Mouse (Mus musculus) neural tube, embryonic 14.5 days (tissue): ENCODE data around the gene Gm37240. TPM values are rescaled to one million over a fixed set of nuclear protein-coding genes. Genes with fewer than 3 reads are reported as not detected.

ENCODE experiments used
- ATAC-seq: fragments of 200-750 bp; cut with Nextera tagmentation; 2 replicates; pipeline ENCODE4 v1.8.0; 2017; ENCODE audit warnings: low read depth, mild to moderate bottlenecking, moderate TSS enrichment, moderate library complexity
- H3K27ac ChIP-seq: fragments of 300-500 bp; sonication (generic); 2 replicates; pipeline ENCODE4 v1.5.1; 2014; ENCODE audit warnings: low read depth, mild to moderate bottlenecking, control low read depth, low read length, moderate library complexity, mixed read lengths
- H3K27me3 ChIP-seq: fragments of 300-500 bp; sonication (generic); 2 replicates; pipeline ENCODE4 v1.6.1; 2014; ENCODE audit warnings: low read length; ENCODE audit not compliant: control insufficient read depth, insufficient read depth
- H3K36me3 ChIP-seq: fragments of 300-500 bp; sonication (generic); 2 replicates; pipeline ENCODE4 v1.6.1; 2014; ENCODE audit warnings: low read length, mixed read lengths; ENCODE audit not compliant: control insufficient read depth, insufficient read depth
- H3K4me1 ChIP-seq: fragments of 300-500 bp; sonication (generic); 2 replicates; pipeline ENCODE4 v1.6.1; 2014; ENCODE audit warnings: low read length; ENCODE audit not compliant: control insufficient read depth, insufficient read depth
- H3K4me2 ChIP-seq: fragments of 300-500 bp; sonication (generic); 2 replicates; pipeline ENCODE4 v1.6.1; 2014; ENCODE audit warnings: mild to moderate bottlenecking, low read depth, low read length, control low read depth
- H3K4me3 ChIP-seq: fragments of 300-500 bp; sonication (generic); 2 replicates; pipeline ENCODE4 v1.5.1; 2014; ENCODE audit warnings: low read depth, low read length, control low read depth, mixed read lengths
- H3K9ac ChIP-seq: fragments of 300-500 bp; sonication (generic); replicated peaks from 2 replicates; pipeline ENCODE4 v1.6.1; 2014; ENCODE audit warnings: low read depth, mild to moderate bottlenecking, control low read depth, low read length, mixed read lengths
- H3K9me3 ChIP-seq: fragments of 300-500 bp; sonication (generic); 2 replicates; pipeline ENCODE4 v1.6.1; 2016; ENCODE audit warnings: low read length; ENCODE audit not compliant: control insufficient read depth
- WGBS: fragments of 180-500 bp; shearing (Covaris S2); extraction: QIAGEN DNeasy Blood & Tissue Kit; methylation state at CpG from one replicate; pipeline ENCODE4 v1.1.7; 2014; 5-methylcytosine and 5-hydroxymethylcytosine counted together
- polyA plus RNA-seq: library from polyadenylated mRNA; unstranded; fragments of >200 nt; fragmentation: Nextera tagmentation; extraction: Ambion mirVana; gene quantifications from 2 replicates; pipeline ENCODE4 v1.2.1, GENCODE M21; 2014

Gm37240 gene
- polyA plus RNA-seq, 1 experiment from 2014 or later: not detected

DNA sequence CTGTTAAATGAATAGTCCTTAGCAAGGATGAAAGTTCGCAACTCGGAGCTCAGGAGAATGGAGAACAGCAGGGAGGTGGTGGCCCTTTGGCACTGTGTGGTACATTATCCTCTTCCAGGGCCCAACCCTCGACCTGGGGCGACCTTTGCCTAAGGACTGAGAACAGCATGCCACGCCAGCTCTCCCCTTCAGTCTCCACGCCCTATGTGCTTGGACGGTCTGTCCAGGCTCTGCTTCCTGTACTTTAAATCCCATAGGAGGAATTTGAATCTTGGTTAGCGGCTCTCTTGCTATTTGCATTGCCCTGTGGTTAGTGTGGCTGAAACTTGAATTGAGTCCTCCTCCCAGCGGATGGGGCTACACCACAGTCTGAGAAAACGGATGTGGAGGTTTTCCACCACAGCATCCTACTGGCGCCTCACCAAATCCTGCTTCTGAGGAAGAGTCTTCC lies 928 bp upstream of the Gm37240 start:
- WGBS: 11% methylated on average over 11 of the region's 11 CpGs
- H3K9ac ChIP-seq: no peak overlapping the region
- H3K36me3 ChIP-seq: no peaks in the 10 kb centered on the region
- no peak overlapping the region for H3K27ac ChIP-seq
- H3K9me3 ChIP-seq: no peaks in the 10 kb centered on the region
- peaks cover 18% of the 10 kb centered on the region for H3K27me3 ChIP-seq
- no peak overlapping the region for H3K4me3 ChIP-seq
- peak overlapping the region; percentile 86 for H3K4me2 ChIP-seq
- no peak for ATAC-seq
- H3K4me1 ChIP-seq: 0 out of 2 replicates have a peak, but pooled peaks cover 5% of the 10 kb centered on the region

DNA sequence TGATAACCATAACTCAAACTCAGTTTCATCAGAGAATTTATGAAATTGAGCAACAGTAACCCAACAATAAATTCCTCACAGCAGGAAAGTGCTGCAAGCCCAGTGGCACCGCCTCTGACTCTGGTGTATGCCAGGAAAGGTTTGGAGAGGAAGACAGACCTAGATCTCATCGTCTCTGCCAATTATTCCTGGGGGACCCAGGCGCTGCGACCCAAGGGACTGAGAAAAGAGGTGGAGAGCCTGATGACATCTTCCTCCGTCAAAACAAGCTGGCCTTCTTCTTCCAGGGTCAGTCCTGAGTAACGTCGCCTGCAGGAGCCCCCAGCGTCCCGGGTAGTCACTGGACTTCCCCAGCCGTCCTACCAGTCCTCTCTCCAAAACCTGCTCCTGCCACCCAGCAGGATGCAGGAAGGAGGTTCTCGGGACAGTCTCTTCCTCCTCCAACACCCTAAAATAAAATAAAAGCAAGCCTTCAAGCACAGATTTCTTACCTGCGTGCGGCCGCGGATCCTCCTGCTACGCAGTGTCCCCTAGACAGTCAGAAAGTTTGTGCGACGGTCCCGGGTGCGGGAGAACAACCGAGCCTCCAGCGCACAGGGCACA lies 581 bp downstream of the Gm37240 start:
- Histone ChIP-seq H3K4me3 (peak overlapping the region; percentile 48), H3K4me2 (peak overlapping the region; percentile 86), H3K9ac (peak overlapping the region; percentile 28; the same call in 1 of the 2 replicates), H3K36me3 (no peaks in the 10 kb centered on the region), H3K27ac (no peak overlapping the region), H3K9me3 (no peaks in the 10 kb centered on the region), H3K27me3 (peaks cover 18% of the 10 kb centered on the region), H3K4me1 (0 out of 2 replicates have a peak, but pooled peaks cover 5% of the 10 kb centered on the region)
- ATAC-seq: 0 out of 2 replicates have a peak, but pooled peaks have one; percentile 6
- 4% methylated on average over 22 of the region's 22 CpGs for WGBS

DNA sequence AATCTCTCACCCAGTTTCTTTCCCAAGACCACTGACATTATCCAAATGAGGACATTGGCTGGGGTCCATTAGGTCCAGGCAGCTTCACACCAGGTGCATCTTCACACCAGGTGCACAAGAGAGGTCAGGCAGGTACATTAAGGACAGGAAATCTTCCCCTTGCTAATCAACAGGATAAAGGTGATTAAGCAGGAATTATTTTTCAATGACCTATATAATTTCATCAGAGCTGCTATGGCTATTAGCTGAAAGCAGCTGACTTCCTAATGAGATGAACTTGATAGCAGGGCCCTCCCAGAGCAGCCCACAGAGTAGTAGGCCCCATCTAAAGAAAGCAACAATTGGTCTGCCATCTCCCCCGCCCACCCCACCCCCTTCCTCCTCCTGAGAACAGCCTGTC lies 1.4 kb downstream of the Gm37240 start:
- H3K36me3 ChIP-seq: no peaks in the 10 kb centered on the region

DNA sequence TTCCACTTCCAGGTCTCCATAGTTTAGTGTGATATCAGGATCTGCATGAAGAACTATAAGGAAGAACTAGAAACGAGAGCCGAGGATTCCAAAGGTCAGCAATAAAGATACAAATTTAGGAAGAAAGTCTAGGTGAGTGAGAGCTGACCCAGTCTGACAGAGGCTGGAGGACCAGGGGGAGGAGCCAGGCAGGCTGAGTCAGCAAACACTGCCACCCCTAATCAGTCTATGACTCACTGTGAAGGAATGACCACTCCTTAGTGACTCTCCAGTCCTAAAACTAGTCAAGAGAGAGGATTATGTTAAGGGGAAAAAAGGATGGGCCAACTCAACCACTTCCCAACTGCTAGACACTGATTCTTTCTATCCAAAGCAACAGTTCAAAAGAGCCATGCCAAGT lies 6.6 kb downstream of the Gm37240 start:
- no peaks in the 10 kb centered on the region for H3K9me3 ChIP-seq
- no peaks in the 10 kb centered on the region for H3K27me3 ChIP-seq
- H3K4me2 ChIP-seq: no peak overlapping the region
- H3K36me3 ChIP-seq: no peaks in the 10 kb centered on the region
- no peak overlapping the region for H3K27ac ChIP-seq
- H3K9ac ChIP-seq: no peak overlapping the region
- no peaks in the 10 kb centered on the region for H3K4me1 ChIP-seq
- 97% methylated on average over 2 of the region's 2 CpGs for WGBS
- no peak overlapping the region for H3K4me3 ChIP-seq
- ATAC-seq: no peak

More for the DNA sequence above, 1.4 kb downstream of the Gm37240 start:
- Histone ChIP-seq H3K27me3 (peaks cover 18% of the 10 kb centered on the region), H3K4me2 (no peak overlapping the region), H3K9ac (no peak overlapping the region), H3K4me1 (0 out of 2 replicates have a peak, but pooled peaks cover 5% of the 10 kb centered on the region), H3K4me3 (no peak overlapping the region), H3K9me3 (no peaks in the 10 kb centered on the region), H3K27ac (no peak overlapping the region)
- ATAC-seq: no peak
- WGBS: 46% methylated on average over 1 of the region's 1 CpGs

DNA sequence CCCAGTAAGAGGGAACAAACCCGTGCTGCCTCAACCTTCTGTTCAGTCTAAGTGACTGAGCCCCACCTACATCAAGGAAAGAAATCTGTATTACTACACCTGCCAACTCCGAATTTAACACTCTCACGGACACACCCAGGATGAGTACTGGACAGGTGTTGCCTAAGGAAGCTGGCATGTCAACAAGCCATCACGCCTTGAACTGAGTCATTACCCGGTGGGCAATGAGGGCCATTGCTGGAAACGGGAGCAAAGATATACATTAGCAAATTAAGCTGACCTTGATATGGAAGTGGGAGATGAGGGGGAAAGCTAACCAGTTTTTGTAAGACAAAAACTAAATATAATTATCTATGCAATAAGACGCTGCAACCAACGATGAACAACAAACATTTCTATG lies 7.2 kb downstream of the Gm37240 start:
- Histone ChIP-seq H3K9ac (no peak overlapping the region), H3K4me1 (no peaks in the 10 kb centered on the region), H3K9me3 (no peaks in the 10 kb centered on the region), H3K27me3 (no peaks in the 10 kb centered on the region), H3K4me2 (no peak overlapping the region), H3K4me3 (no peak overlapping the region), H3K36me3 (no peaks in the 10 kb centered on the region), H3K27ac (no peak overlapping the region)
- no peak for ATAC-seq
- WGBS: 94% methylated on average over 8 of the region's 8 CpGs

DNA sequence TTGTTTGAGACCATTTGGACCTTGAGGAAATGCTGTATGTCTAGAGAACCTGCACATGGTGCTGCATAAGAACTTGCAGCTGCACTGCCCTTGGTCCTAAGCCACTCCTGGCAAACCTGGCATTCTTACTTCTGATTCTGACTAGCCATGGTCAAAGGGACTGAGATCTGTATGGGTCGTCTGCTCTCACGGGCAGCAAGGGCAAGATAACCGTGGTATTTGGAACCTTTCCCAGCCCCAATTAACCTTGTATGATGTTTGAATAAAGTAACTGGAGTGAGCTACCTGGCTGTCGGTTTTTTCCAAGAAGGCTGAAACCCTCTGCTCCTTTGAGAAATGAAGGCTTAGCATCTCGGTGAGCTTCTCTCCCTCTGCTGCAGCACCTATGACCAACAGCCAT lies 8.4 kb downstream of the Gm37240 start:
- Histone ChIP-seq H3K27ac (no peak overlapping the region), H3K9ac (no peak overlapping the region), H3K36me3 (no peaks in the 10 kb centered on the region), H3K27me3 (no peaks in the 10 kb centered on the region), H3K9me3 (no peaks in the 10 kb centered on the region), H3K4me3 (no peak overlapping the region), H3K4me1 (no peaks in the 10 kb centered on the region), H3K4me2 (no peak overlapping the region)
- 87% methylated on average over 5 of the region's 5 CpGs for WGBS
- ATAC-seq: no peak

DNA sequence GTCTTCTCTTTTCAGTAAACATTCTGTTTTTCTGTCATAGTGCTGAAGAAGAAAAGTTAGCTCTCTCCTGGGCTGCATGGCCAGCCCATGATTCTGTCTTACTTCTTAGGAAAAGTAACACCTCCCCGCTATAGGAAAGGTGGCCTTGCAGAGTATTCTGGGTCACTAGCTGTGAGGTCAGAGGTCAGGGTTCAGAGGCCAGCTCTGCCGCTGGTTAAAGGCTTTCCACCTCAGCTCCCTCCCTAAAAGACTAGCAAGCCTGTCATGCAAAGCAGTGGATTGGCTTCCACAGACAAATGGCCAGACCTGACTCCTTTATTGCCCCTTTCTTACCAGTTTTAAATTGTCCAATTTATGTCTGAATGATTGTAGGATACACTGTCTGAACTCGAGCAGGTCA lies 23.3 kb downstream of the Gm37240 start:
- Histone ChIP-seq H3K27me3 (no peaks in the 10 kb centered on the region), H3K9ac (no peak overlapping the region), H3K4me1 (no peaks in the 10 kb centered on the region), H3K27ac (no peak overlapping the region), H3K36me3 (no peaks in the 10 kb centered on the region), H3K9me3 (no peaks in the 10 kb centered on the region), H3K4me3 (no peak overlapping the region), H3K4me2 (no peak overlapping the region)
- no peak for ATAC-seq
- 17% methylated on average over 3 of the region's 3 CpGs for WGBS

DNA sequence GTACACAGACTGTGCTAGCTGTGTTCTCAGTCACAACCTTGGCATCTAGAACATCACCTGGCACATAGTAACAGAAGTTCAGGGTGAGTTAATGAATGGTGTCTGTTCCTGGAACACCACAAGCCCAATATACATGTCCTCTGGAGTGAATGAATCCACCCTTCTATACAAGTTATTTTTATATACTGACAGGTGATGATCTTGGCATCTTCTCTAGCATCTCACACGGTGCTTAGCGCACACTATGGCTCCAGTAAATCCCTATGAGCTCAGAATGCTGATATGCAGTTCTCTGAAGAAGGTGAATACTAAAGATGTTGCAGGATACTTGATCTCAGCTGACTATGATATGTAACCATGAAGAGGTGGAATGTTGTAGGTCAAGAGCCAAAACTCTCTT lies 24.4 kb downstream of the Gm37240 start:
- Histone ChIP-seq H3K4me1 (no peaks in the 10 kb centered on the region), H3K36me3 (no peaks in the 10 kb centered on the region), H3K9ac (no peak overlapping the region), H3K4me3 (no peak overlapping the region), H3K27me3 (no peaks in the 10 kb centered on the region), H3K27ac (no peak overlapping the region), H3K9me3 (no peaks in the 10 kb centered on the region), H3K4me2 (no peak overlapping the region)
- ATAC-seq: no peak
- WGBS: 95% methylated on average over 2 of the region's 2 CpGs

DNA sequence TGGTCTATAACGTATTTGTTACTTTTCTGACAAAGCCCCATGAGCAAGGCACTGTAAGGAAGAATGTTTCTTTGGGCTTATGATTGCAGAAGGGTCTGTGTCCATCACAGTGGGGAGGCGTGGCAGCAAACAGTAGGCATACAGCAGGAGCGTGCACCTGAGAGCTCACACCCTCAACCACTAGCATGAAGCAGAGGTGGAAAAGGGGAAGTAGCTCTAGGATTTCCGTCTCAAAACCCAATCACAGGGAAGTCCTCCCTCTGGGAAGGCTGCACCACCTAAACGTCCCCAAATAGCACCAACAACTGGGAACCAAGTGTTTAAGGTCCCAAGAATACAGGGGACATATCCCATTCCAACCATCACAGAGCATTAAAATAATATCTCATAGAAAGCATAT lies 26.3 kb downstream of the Gm37240 start:
- Histone ChIP-seq H3K36me3 (no peaks in the 10 kb centered on the region), H3K27me3 (no peaks in the 10 kb centered on the region), H3K4me3 (no peak overlapping the region), H3K9me3 (no peaks in the 10 kb centered on the region), H3K27ac (no peak overlapping the region), H3K4me1 (no peaks in the 10 kb centered on the region), H3K9ac (no peak overlapping the region), H3K4me2 (no peak overlapping the region)
- ATAC-seq: no peak
- 90% methylated on average over 5 of the region's 5 CpGs for WGBS
